Mouse (Mus musculus) CD4-positive, CD25-positive, alpha-beta regulatory T cell, adult 4 months (primary cell): Measurements from ENCODE around the gene Trim7. TPM values are rescaled to one million over a fixed set of nuclear protein-coding genes. Genes with fewer than 3 reads are reported as not detected.

Source experiments
- polyA plus RNA-seq, 2 experiments: library from polyadenylated mRNA; unstranded; fragments of 100-300 nt; shearing (Covaris generic); gene quantifications; one replicate each; pipeline ENCODE4 v1.2.1; 2017

Trim7 gene
- polyA plus RNA-seq, 2 experiments from 2014 or later, result 0.77 to 2.1 TPM

Other genes with a start within 250 kb of the Trim7 start
- gene Rack1, start 25.8 kb upstream of the Trim7 start, polyA plus RNA-seq, result 1,000 to 10,000 TPM; 1,099 to 1,661 TPM
- 1 to 10 TPM; 2.0 to 3.7 TPM for gene Trim41, start 8.8 kb upstream of the Trim7 start, polyA plus RNA-seq
- 1 to 10 TPM in 1 of 2 experiments, under 1 TPM in 1; 0.92 to 4.1 TPM for gene Gm12184, start 515 bp downstream of the Trim7 start, polyA plus RNA-seq
- gene Irgm1, start 45.5 kb downstream of the Trim7 start, polyA plus RNA-seq, result 100 to 1,000 TPM; 189 to 229 TPM
- gene Gm5431, start 76.1 kb downstream of the Trim7 start, polyA plus RNA-seq, result 1 to 10 TPM in 1 of 2 experiments, under 1 TPM in 1; 0.39 to 1.1 TPM
- gene Psme2b, start 120.0 kb downstream of the Trim7 start, polyA plus RNA-seq, result 100 to 1,000 TPM; 248 to 283 TPM
- 1 to 10 TPM in 1 of 2 experiments, under 1 TPM in 1; 0.92 to 1.1 TPM for gene Olfr56, start 152.7 kb downstream of the Trim7 start, polyA plus RNA-seq
- gene 9930111J21Rik1, start 153.3 kb downstream of the Trim7 start, polyA plus RNA-seq, result 100 to 1,000 TPM; 159 to 268 TPM
- gene Gm12185, start 166.1 kb downstream of the Trim7 start, polyA plus RNA-seq, result 1 to 10 TPM; 7.0 to 8.0 TPM
- gene Tgtp1, start 168.0 kb downstream of the Trim7 start, polyA plus RNA-seq, result 100 to 1,000 TPM; 337 to 352 TPM
- 100 to 1,000 TPM; 148 to 213 TPM for gene 9930111J21Rik2, start 225.1 kb downstream of the Trim7 start, polyA plus RNA-seq
- 100 to 1,000 TPM; 424 to 495 TPM for gene Tgtp2, start 238.1 kb downstream of the Trim7 start, polyA plus RNA-seq